Comparison of ENCODE assay signal across 11 mouse cellular contexts in genomic region chr1:158489521-158490021, GRCm38 (mm10).
DNase-seq lines count a peak whose midpoint lies in the region; ATAC-seq lines count a peak whose summit lies in the region.
"Had no signal": no experiment of that assay in that cellular context is flagged by ENCODE, and none has a peak within 500 bp of the region (broad histone marks: within the 10 kb centered on the region; RNA-seq: fewer than 3 reads in every experiment).

No protein-coding gene starts in this region.

- WGBS in embryonic facial prominence, embryonic 12.5 days, result 39% methylated on average over 4 of the region's 4 CpGs
- 25% methylated on average over 4 of the region's 4 CpGs for WGBS in midbrain, embryonic 10.5 days
- WGBS in liver, embryonic 11.5 days, result 57% methylated on average over 4 of the region's 4 CpGs

- ATAC-seq in embryonic facial prominence, embryonic 12.5 days (ENCODE audit: insufficient number of reproducible peaks, insufficient read depth, low FRiP score, low TSS enrichment), result peak; percentile 52; the same call in 1 of the 2 replicates
- ATAC-seq in CD4-positive, CD25-positive, alpha-beta regulatory T cell, adult 4 months, result no peak
- no peak for ATAC-seq in liver, embryonic 11.5 days (replicated peaks; ENCODE audit: low FRiP score)

- intact Hi-C loops in left cerebral cortex, postnatal 10 days (cut with DNase I), result no loop called here

- peak; percentile 12 to 30 for DNase-seq in left cerebral cortex, postnatal 10 days (ENCODE audit: extremely low spot score in 1 of 2, low spot score in 2 of 2)
- no peak for DNase-seq in left cerebral cortex, adult 9 months (ENCODE audit: low spot score in 2 of 2)
- DNase-seq in midbrain, embryonic 10.5 days (ENCODE audit: low spot score), result peak; percentile 21
- peak; percentile 34 for DNase-seq in telencephalon, adult 2 months (ENCODE audit: low read depth, low spot score)
- DNase-seq in kidney, postnatal 10 days, result no peak
- DNase-seq in liver, embryonic 11.5 days (ENCODE audit: low spot score), result no peak
- DNase-seq: gastrocnemius, postnatal 36 days; kidney, postnatal 25 days; lung, embryonic 14.5 days had no signal

- H3K4me2 ChIP-seq in embryonic facial prominence, embryonic 12.5 days (replicated peaks), result no peak overlapping the region
- no peak overlapping the region for H3K4me2 ChIP-seq in liver, embryonic 11.5 days
- H3K4me2 ChIP-seq: lung, embryonic 14.5 days had no signal

- no peaks in the 10 kb centered on the region for H3K9me3 ChIP-seq in embryonic facial prominence, embryonic 12.5 days
- no peaks in the 10 kb centered on the region for H3K9me3 ChIP-seq in midbrain, embryonic 10.5 days (replicated peaks)
- no peaks in the 10 kb centered on the region for H3K9me3 ChIP-seq in liver, embryonic 11.5 days (ENCODE audit: control insufficient read depth, low read length)

- H3K36me3 ChIP-seq in embryonic facial prominence, embryonic 12.5 days, result no peaks in the 10 kb centered on the region
- H3K36me3 ChIP-seq in midbrain, embryonic 10.5 days, result no peaks in the 10 kb centered on the region
- no peaks in the 10 kb centered on the region for H3K36me3 ChIP-seq in liver, embryonic 11.5 days (ENCODE audit: control insufficient read depth, insufficient read depth, low read length)

- H3K27ac ChIP-seq in embryonic facial prominence, embryonic 12.5 days, result no peak overlapping the region
- H3K27ac ChIP-seq in midbrain, embryonic 10.5 days (replicated peaks), result peak overlapping the region; percentile 78
- H3K27ac ChIP-seq in liver, embryonic 11.5 days (ENCODE audit: low read depth, low read length), result no peak overlapping the region

- no peaks in the 10 kb centered on the region for H3K27me3 ChIP-seq in embryonic facial prominence, embryonic 12.5 days
- no peaks in the 10 kb centered on the region for H3K27me3 ChIP-seq in midbrain, embryonic 10.5 days (ENCODE audit: low read depth, poor library complexity, severe bottlenecking)
- H3K27me3 ChIP-seq in liver, embryonic 11.5 days (replicated peaks; ENCODE audit: control insufficient read depth, insufficient read depth, low read length), result no peaks in the 10 kb centered on the region

- H3K4me3 ChIP-seq in embryonic facial prominence, embryonic 12.5 days, result no peak overlapping the region
- H3K4me3 ChIP-seq in midbrain, embryonic 10.5 days, result no peak overlapping the region
- no peak overlapping the region for H3K4me3 ChIP-seq in liver, embryonic 11.5 days (ENCODE audit: low read depth, low read length)

- no peak overlapping the region for H3K9ac ChIP-seq in embryonic facial prominence, embryonic 12.5 days
- H3K9ac ChIP-seq in liver, embryonic 11.5 days (ENCODE audit: low read depth, low read length), result no peak overlapping the region
- H3K9ac ChIP-seq: lung, embryonic 14.5 days had no signal

- peaks cover 4% of the 10 kb centered on the region; the same call in 1 of the 2 replicates for H3K4me1 ChIP-seq in embryonic facial prominence, embryonic 12.5 days
- peaks cover 26% of the 10 kb centered on the region for H3K4me1 ChIP-seq in midbrain, embryonic 10.5 days
- no peaks in the 10 kb centered on the region for H3K4me1 ChIP-seq in liver, embryonic 11.5 days (replicated peaks; ENCODE audit: control insufficient read depth, insufficient read depth, low read length)

Comparison
In these comparisons a context has a peak if more than half of its experiments do, and no peak if none do; other contexts are left out.
1. DNase-seq: peak in left cerebral cortex, postnatal 10 days (2 of 2), midbrain, embryonic 10.5 days (single experiment) and telencephalon, adult 2 months (single experiment); none in left cerebral cortex, adult 9 months (0 of 2), kidney, postnatal 10 days (single experiment) and liver, embryonic 11.5 days (single experiment).